Mouse (Mus musculus) frontal cortex, postnatal 25 days (tissue): Measurements from ENCODE around the gene Rsph1.

Experiments used
- DNase-seq, 2 experiments: peaks; one replicate each; pipeline ENCODE4 v3.0.0; 2022; ENCODE audit warnings: low spot score in 2 of 2

Gene Rsph1

DNA sequence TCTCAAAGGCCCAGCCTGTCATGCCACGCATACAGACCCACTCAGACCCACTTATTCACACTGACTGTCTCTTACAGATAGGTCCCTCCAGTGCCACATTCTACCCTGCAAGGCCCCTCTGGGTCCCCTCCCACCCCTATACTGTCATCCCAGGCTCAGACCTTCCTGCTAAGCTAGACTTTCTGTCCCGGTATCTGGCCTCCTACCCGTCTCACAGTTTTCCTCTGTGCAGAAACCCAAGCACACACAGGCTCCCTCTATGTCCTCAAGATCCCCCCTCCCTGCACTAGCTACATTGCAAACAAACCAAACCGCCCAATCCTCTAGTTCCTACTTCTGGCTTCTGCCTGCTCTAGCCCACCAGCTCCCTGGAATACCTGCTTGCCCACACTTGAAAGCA is 748 bp upstream of the Rsph1 start:
- no peak for DNase-seq

DNA sequence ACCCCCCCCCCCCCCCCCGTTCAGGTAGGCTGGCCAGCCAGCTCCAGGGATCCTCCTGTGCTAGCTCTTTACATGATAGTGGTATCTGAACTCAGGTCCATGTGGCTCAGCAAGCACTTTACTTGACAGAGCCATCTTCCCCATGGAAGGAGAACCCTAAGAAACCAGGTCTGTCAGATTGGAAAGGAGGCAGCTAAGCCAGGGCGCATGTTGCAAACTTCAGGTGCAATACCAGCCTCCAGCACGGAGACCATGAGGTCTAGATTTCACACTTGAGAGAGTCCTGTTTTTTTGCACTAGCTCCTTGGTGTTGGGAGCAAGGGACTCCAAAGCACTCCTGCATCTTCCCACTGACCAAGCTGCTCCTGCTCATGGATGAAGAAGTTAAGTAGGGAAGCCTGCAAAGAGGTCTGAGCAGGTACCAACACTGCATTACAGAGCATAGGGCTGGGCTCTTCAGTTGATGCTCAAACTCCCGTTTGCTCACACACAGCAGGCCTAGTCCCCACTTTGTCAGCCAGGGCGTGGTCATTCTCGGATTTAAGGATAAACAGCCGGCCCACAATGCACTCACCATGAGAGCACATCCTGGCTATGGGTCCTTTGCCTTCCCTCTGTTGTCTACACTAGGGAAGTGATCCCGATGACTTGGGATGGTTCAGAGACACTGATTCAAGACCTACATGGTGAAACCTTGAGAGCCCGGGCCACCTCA is 819 bp downstream of the Rsph1 start:
- peak in 1 of 2 experiments; percentile 51 for DNase-seq

DNA sequence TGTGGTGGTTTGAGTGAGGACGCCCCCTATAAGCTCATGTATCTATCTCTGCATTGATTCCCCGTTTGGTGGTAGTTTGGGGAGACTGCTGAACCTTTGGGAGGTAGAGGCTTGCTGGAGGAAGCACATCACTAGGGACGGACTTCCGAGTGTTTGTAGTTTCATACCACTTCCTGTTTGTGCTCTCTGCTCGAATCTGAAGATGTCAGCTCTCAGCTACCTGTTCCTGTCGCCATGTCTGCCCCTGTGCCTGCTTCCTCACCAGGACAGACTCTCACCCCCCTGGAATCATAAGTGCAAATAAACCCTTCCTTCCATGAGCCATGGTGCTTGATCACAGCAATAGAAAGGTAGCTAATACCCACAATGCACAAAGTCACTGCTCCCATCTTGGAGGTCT is 2.0 kb downstream of the Rsph1 start:
- no peak for DNase-seq

DNA sequence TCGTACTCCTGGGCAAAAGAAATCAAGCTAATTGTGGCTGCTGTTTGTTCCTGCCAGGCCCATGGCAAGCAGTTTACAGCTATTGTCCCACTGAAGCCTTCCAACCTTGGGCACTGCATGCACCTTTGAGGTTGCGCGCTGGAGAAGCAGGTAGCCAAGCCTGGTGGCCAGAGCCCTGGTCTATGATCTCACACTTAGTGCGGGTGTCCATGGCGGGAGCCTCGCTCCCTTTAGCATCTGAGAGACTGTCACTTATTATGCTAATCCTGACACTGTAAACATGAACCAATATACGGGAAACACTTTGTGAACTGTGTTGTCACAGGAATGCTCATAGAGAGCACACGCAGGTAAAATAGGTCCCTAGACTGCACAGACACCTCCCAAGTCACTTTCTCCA is 3.6 kb downstream of the Rsph1 start:
- DNase-seq = no peak

DNA sequence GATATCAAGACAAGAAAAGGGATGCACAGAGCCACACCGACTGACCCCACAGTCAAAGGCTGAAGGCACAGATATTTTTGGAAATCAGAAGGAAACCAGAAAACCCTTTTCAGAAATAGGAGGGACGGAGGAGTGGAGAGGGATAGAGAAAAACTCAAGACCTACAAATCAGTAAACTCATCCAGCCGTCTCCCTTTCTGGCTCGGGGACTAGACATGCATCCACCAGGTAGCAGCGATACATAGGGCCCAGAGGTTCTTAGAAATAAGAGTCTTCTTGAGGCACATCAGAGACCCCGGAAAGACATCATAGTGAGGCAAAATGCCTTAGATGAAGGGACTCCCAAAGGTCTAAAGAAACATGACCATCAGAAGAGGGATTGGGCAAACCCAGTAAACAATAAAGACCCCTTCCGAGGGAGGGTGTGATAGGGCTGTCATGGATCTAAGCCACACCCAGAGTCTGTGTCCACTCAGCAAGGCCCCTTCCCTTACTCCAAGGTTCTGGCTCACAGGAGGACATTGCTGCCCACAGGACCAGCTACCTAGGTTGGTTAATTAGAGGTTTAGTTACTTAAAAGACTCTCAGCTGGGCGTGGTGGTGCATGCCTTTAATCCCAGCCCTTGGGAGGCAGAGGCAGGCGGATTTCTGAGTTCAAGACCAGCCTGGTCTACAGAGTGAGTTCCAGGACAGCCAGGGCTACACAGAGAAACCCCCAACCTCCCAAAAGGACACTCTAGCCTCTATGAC is 4.6 kb downstream of the Rsph1 start:
- no peak for DNase-seq

DNA sequence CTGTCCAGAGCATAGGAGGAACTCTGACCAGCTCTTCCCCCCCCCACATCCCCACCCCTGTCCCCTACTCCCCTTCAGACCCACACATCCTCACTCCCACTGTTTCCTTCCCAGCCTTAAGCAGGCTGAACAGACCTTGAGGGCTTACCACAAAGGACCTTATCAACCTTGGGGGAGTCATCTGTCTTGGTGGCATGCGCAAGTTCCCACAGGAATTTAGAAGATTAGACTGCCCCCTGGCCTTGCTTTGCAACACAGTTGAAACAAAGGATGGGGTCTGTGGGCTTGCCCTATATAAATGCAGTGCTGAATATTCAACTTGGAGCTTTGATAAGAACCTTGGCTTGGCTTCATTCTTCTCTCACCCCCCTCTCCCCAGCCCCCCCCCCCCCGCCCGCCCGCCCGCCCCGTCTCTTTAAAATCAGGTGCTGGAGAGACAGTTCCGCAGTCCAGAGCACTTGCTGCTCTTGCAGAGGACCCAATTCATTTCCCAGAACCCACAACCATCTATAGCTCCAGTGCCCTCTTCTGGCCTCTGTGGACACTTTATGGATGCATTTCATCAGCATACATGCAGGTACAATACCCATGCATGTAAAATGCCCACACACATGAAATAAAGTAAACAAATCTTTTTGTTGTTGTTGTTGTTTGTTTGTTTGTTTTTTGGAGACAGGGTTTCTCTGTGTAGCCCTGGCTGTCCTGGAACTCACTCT is 5.9 kb downstream of the Rsph1 start:
- DNase-seq = peak in 1 of 2 experiments; percentile 3

DNA sequence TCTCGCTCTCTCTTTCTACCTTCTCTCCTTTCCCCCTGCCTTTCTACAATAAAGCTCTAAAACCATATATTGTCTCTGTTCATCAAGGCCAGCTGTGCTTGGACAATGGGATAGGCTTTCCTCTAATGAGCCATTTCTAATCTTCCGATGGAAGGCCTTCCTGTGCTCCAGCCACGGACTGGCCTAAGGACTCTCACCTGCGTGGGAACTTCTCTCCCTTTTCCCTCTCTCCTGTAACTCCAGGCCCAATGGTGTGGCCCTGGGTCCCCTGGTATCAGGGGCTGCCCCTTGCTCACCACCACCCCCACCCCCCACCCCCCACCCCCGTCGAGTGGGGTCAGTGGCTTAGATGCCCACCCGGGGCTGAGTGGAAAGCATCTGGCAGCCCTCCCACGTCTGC is 6.4 kb downstream of the Rsph1 start:
- DNase-seq = peak in 1 of 2 experiments; percentile 1

DNA sequence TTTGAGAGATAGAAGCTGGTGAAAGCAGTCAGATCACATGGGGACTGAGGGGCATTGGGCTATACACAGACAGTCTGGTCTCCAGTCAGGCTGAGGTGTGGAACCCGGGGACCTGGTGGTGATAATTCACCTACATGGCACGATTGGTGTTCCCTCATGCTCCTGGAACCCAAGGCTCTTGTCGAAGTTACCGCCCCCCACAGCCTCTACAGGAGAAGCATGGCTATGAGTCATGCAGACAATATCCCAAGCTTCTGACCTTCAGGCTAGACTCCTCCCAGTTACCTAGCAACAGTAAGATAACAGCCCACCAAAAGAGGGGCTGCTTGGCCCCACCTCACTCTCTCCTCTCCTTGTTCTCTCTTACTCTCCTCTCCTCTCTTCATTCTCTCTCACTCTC is 6.9 kb downstream of the Rsph1 start:
- peak in 1 of 2 experiments; percentile 4 for DNase-seq

DNA sequence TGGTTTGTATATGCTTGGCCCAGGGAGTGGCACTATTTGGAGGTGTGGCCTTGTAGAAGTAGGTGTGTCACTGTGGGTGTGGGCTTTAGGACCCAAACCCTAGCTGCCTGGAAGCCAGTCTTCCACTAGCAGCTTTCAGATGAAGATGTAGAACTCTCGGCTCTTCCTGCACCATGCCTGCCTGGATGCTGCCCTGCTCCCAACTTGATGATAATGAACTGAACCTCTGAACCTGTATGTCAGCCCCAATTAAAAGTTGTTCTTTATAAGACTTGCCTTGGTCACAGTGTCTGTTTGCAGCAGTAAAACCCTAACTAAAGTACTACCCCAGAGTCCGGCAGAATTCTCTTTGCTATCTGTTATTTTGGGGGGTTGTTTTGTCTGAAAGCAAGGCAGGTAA is 7.4 kb downstream of the Rsph1 start:
- DNase-seq = peak in 1 of 2 experiments; percentile 4

DNA sequence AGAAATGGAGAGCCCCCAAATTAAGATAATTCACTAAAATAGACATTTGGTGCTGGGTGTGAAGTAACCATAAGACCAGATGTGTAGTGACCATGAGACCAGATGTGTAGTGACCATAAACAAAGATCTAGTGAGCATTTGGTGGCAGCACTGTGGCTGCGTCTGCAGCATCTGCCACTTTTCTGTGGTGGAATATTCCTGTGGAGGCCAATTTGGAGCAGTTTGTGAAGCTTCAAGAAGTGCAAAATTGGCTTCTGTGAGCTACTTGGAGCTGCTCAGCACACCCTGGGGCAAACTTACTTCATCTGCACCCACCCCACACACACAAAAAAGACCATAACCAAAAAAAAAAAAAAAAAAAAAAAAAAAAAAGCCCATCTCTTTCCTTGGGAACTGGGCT is 9.2 kb downstream of the Rsph1 start:
- DNase-seq = peak in 1 of 2 experiments; percentile 5

DNA sequence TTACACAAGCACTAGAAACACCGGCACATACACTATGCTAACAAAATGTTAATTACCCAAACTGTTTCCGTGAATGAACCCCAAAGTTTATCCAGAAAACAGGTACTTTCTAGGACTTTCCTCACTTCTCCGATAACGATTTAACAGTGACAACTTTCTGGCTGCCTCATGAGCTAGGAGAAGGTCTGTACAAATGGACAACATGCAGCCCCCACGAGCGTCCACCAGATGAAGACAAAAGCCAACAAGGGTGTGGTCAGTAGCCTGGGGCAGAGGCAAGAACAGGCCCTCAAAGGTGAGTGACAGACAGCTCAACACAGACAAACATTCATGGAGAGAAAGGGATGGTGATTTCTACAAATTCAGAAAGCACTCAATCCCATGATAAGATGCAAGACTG is 9.6 kb downstream of the Rsph1 start:
- peak in 1 of 2 experiments; percentile 3 for DNase-seq

DNA sequence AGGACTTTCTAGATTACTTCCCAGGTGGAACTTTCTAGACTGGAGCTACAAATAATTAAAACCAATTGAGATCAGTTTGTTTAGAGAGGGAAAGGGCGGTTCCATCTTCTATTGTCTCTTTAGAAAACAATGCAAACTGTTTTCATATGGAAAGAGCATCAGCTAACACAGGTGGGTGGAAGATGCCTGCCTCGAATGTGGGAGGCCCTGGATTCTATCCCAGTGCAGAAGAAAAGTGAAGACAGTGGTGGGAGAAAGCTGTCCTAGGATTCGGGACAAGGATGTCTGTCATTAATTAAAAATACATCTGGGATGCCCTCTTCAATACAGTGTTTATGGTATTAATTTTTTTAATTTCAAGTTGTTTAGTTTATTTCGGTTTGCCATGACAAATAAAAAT is 10.0 kb downstream of the Rsph1 start:
- peak in 1 of 2 experiments; percentile 3 for DNase-seq

DNA sequence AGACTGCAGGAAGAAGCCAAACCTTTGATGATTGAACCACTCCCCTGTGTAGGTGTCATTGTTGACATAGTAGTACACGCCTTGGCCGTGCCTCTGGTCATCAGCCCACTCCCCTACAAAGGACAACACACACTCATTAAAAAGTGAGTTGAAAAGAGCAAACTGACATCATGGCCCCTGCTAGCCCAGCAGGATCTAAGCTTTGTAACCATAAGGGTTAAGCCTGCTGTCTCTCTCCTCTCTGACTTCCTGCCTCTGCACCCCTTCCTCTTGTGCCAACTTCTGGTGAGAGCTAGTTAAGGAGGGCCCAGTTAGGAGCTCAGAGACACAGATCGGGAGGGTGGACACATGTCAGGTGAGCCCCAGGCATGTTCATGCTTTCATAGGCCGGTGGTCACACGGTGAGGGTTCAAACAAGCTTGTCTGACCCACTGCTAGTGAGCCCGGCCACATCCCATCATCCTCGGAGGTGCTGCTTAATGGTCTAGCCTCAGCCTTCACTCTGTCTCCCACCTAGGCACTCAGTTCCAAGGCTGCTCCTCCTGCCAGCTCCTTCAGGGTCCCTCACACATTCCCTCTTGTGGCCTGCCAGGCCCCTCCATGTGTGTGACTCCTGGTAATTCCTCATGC is 10.7 kb downstream of the Rsph1 start:
- DNase-seq = no peak

DNA sequence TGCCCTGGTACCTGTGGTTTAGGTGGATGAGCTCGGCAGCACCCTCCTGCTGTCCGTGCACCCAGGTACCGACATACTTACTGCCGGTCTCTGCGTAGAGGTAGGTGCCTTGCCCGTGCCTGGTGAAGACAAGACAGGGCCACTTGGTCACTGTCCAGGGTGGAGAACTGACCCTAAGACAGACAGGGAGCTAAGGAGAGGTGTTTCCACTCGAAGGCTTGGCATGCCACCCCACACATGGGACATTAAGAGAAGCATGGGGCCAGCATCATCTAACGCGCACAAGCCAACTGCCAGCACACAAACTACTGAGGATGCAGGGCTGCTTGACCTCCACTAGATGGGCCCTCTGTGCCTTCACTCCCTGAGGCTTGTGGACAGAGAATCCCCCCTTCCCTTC is 11.4 kb downstream of the Rsph1 start:
- DNase-seq = no peak

DNA sequence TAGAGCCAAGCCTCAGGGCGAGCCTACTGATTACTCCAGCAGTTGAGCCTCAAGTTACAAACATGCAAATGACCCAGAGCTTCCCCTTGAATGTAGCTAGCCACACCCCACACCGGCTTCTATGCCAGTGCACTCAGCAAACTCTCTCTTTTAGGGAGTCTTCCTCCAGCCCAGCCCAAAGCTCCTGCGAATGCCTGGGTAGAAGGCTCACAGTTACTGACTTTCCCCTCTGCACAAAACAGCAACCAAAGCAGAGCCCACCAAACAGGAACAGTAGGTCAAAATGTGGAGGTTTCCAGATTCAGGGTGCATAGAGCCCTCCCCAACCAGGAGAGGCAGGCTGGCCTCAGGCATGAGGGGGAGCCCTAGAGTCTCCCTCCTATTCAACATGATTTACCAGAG is 12.0 kb downstream of the Rsph1 start:
- no peak for DNase-seq

DNA sequence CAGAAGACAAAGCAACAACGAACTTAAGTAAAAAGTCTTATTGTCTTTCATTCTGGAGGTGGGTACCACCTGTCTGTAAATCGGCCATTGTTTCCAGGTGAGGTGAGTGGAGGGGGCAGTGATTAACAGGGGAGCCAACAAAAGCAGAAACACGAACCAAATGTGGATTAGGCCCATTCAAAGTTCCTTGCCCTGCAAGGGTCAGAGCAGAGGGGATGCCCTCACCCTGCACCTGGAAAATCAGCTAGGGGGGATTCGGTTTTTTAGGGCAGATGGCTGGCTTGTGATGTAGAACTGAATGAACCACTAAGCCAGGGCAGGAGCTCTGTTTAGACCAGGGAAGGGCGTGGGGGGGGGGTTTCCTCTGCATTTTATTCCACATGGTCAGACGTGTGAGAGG is 12.8 kb downstream of the Rsph1 start:
- DNase-seq = no peak

DNA sequence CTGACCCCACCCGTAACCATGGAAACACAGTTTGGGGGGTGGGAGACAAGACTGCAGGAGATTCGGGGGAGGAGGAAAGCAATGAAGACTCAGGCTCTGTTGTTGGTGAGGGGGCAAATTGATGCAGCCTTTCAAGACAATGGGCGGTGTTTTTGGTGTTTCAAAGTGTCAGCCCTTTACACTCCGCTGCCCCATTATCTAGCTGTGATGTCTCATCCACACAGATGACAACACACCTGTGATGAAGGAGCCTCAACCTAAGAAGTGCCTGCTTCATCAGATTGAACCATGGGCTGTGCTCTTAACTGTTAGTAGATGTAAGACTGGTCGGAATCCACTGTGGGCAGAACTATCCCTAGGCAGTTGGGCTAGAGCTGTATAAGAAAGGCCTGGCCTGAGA is 13.4 kb downstream of the Rsph1 start:
- DNase-seq = no peak

DNA sequence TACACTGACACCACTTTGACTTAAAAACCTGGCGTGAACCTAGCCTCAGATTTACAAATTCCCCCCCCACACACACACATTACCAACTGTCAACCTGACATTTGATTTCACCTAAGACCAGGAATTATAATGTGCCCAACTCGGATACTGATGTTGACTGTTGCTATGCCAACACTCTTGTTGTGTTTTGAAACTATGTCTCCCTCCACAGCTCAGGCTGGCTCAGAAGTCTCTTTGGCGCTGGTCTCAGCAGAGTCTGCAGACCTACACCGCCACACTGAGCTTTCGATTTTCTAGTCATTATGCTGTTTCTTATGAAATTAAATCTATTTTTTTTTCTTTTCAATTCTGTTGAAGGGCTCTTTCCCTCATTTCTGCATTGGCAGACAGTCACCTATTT is 14.5 kb downstream of the Rsph1 start:
- DNase-seq = no peak

DNA sequence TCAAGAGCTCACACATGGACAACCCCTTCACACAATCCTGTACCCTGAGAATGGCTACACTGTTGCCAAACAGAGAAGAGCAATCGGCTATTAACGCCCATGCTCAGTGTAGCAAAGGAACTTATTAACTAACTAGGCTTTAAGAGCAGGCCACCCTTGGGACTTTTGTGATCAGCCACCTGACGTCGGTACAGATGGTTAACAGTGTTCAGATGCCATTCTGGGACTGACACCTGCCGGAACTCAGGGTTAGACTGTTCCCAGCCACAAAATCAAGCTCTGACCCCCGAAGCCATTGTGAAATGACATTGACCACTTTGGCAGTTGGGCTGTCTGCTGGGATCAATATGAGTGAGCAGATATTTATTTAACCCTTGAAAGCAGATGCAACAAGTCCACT is 15.8 kb downstream of the Rsph1 start:
- DNase-seq = no peak

DNA sequence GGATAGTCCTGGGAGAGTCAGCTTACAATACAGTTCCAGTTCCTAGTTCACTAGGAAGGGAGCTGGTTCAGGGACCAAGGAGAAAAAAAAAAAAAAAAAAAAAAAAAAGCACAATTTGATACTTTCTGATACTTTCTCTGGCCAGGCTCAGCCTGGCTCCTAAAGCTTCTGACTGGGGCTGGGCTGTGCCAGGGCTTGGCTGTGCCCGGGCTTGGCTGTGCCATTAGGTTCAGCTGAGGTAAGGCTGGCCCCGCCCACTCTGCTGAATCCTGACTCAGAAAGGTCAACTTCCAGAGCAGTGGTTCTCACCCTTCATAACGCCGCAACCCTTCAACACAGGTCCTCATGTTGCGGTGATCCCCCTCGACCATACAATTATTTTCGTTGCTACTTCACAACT is 16.8 kb downstream of the Rsph1 start:
- no peak for DNase-seq

DNA sequence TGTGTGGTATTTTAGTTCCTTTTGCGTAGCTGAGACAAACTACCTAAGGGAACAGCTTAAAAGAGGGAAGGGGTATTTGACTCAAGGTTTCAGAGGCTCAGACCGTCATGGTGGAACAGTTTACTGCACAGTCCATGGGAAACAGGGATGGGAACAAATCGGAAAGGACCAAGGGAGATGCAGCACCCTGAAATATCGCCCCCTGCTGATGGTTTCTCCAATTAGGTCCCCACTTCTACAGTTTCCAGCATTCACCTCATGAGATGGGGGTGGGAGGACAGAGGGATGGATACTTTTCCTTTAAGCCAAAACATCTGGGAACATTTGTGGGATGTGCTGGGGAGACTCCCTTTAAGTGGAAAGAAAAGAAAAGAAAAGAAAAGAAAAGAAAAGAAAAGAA is 17.4 kb downstream of the Rsph1 start:
- DNase-seq = no peak

DNA sequence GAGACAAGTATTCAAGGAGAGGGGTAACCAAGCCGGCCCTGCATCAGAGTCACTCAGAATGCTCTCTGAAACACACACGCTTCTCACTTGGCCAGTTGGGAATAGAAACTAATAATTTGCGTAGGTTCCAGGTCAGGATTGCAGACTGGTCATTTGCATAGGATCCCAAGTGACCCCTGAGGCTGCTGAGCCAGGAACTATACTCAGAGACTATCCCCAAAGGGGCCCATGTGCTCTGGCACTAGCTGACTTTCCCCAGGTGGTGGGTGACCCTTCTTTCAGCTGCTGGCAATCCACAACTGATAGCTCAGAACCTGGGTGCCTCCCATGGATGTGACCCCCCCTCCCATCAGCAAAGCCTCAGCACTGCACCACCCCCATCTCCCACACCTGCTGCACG is 18.0 kb downstream of the Rsph1 start:
- no peak for DNase-seq
